Mouse (Mus musculus) MEL (cell line): ENCODE measurements at regions not wholly inside any gene's neighbourhood (a gene's known extent, or its start where the extent isn't known, plus 50 kb on each side); places are given as distances from the start of the nearest gene placed in this dataset.

Experiments used
- BHLHE40 ChIP-seq: IDR thresholded peaks from 2 replicates; pipeline ENCODE4 v1.6.1; 2012; ENCODE audit warnings: low read depth, mild to moderate bottlenecking, inconsistent platforms, low read length, improper control_type of control experiment, borderline replicate concordance
- CTCF ChIP-seq, 3 experiments: IDR thresholded peaks in 2 of 3; conservative IDR thresholded peaks in 1 of 3; 2 replicates each; pipeline ENCODE4 v1.5.1; 2011 to 2012; ENCODE audit warnings: low read length in 3 of 3, low read depth in 2 of 3, mild to moderate bottlenecking in 2 of 3, improper control_type of control experiment in 1 of 3, inconsistent platforms in 1 of 3, mixed read lengths in 1 of 3, moderate library complexity in 1 of 3; ENCODE audit not compliant: control insufficient read depth in 1 of 3, insufficient read depth in 1 of 3, poor library complexity in 1 of 3, severe bottlenecking in 1 of 3
- EP300 ChIP-seq, 2 experiments: IDR thresholded peaks; 2 replicates each; pipeline ENCODE4 v1.6.1; 2011; ENCODE audit warnings: improper control_type of control experiment in 2 of 2, low read length in 2 of 2, low read depth in 1 of 2, mild to moderate bottlenecking in 1 of 2
- GATA1 ChIP-seq: IDR thresholded peaks from 2 replicates; pipeline ENCODE4 v1.6.1; 2011; ENCODE audit warnings: low read depth, low read length, improper control_type of control experiment
- JUND ChIP-seq: IDR thresholded peaks from 2 replicates; pipeline ENCODE4 v1.6.1; 2011; ENCODE audit warnings: low read depth, mild to moderate bottlenecking, improper control_type of control experiment, low read length
- MAFK ChIP-seq: IDR thresholded peaks from 2 replicates; pipeline ENCODE4 v1.6.1; 2011; ENCODE audit warnings: low read depth, mild to moderate bottlenecking, low read length, improper control_type of control experiment, borderline replicate concordance
- MAX ChIP-seq: IDR thresholded peaks from 2 replicates; pipeline ENCODE4 v1.6.1; 2011; ENCODE audit warnings: low read length, improper control_type of control experiment
- MAZ ChIP-seq: IDR thresholded peaks from 2 replicates; pipeline ENCODE4 v1.6.1; 2012; ENCODE audit warnings: low read depth, mild to moderate bottlenecking, inconsistent platforms, low read length, improper control_type of control experiment
- NRF1 ChIP-seq: IDR thresholded peaks from 2 replicates; pipeline ENCODE4 v1.6.1; 2014; ENCODE audit warnings: low read depth, mild to moderate bottlenecking, inconsistent platforms, low read length, improper control_type of control experiment, moderate library complexity; ENCODE audit not compliant: poor library complexity, insufficient read depth, severe bottlenecking
- POLR2A ChIP-seq, 2 experiments: IDR thresholded peaks; 2 replicates each; pipeline ENCODE4 v1.6.1; 2011 to 2012; ENCODE audit warnings: low read length in 2 of 2, mild to moderate bottlenecking in 2 of 2, control low read depth in 1 of 2, improper control_type of control experiment in 1 of 2, low read depth in 1 of 2, moderate library complexity in 1 of 2; ENCODE audit not compliant: control insufficient read depth in 1 of 2, insufficient read depth in 1 of 2, poor library complexity in 1 of 2
- POLR2AphosphoS5 ChIP-seq: IDR thresholded peaks from 2 replicates; pipeline ENCODE4 v1.6.1; 2012; ENCODE audit warnings: low read depth, borderline replicate concordance, mild to moderate bottlenecking, inconsistent platforms, low read length, moderate library complexity, mixed read lengths
- TAL1 ChIP-seq: IDR thresholded peaks from 2 replicates; pipeline ENCODE4 v1.6.1; 2012; ENCODE audit warnings: mild to moderate bottlenecking, inconsistent platforms, low read length, moderate library complexity, mixed read lengths
- UBTF ChIP-seq: IDR thresholded peaks from 2 replicates; pipeline ENCODE4 v1.6.1; 2012; ENCODE audit warnings: low read depth, mild to moderate bottlenecking, inconsistent platforms, low read length, improper control_type of control experiment, moderate library complexity, borderline replicate concordance; ENCODE audit not compliant: insufficient read depth

DNA sequence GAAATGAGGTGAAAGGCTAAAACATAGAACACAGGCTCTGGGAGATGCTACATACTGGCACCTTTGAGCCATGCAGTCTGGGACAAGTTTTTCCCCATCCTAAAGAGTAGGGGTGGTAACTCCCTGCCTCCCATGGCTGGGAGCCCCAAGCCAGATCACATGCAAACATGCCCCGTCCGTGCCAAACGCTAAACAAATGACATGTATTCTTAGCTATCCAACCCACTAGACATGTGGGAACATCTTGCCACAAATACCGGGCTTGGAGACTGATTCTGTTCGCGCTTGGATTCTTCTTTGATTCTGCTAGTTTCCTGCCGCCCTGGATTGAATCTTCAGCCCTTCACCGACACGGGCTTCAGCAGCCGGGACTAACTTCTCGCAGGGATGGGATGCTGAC is 208.7 kb downstream of the Sox9 start:
- no peak for TF ChIP-seq BHLHE40
- TF ChIP-seq CTCF (IDR thresholded peaks at IDR 0.05 in 2 of 3, conservative IDR thresholded peaks at IDR 0.05 in 1 of 3; ENCODE audit: control insufficient read depth in 1 of 3, insufficient read depth in 1 of 3, low read depth in 2 of 3, low read length in 3 of 3, poor library complexity in 1 of 3, severe bottlenecking in 1 of 3) = no peak
- TF ChIP-seq MAX = no peak
- no peak for TF ChIP-seq NRF1
- TF ChIP-seq EP300 (IDR thresholded peaks at IDR 0.05; ENCODE audit: low read depth in 1 of 2, low read length in 2 of 2) = no peak
- no peak for TF ChIP-seq UBTF
- TF ChIP-seq POLR2A (IDR thresholded peaks at IDR 0.05; ENCODE audit: control insufficient read depth in 1 of 2, insufficient read depth in 1 of 2, low read depth in 1 of 2, low read length in 2 of 2, poor library complexity in 1 of 2) = no peak
- no peak for TF ChIP-seq TAL1
- TF ChIP-seq GATA1 = no peak
- TF ChIP-seq MAFK = no peak
- TF ChIP-seq MAZ = no peak
- no peak for TF ChIP-seq POLR2AphosphoS5
- TF ChIP-seq JUND = no peak
